Mouse (Mus musculus): ENCODE data around the gene Utp18. TPM values are rescaled to one million over a fixed set of nuclear protein-coding genes. Genes with fewer than 3 reads are reported as not detected.
"Not testable (repeated sequence)": the region's sequence is repeated elsewhere in the genome, so short reads cannot be mapped to it uniquely, and the experiment has no call there.

The Utp18 gene
- 10.4 and 12.1 TPM in 2 replicates for polyA plus RNA-seq (2015; fragmentation: Nextera tagmentation; extraction: Ambion mirVana)

GRCm38 (mm10) chr11:93885572-93886410, at the start of gene Utp18, which contains the start of gene Mbtd1:
Utp18 (minus strand) TSS chr11:93885766.
Mbtd1 (plus strand) TSS chr11:93885852.
- Histone ChIP-seq H3K4me2 (replicated peaks; ENCODE audit: low read depth, low read length) (peak within 1 kb of the TSS; percentile 91), H3K27ac (ENCODE audit: low read length) (peak within 1 kb of the TSS; percentile 97), H3K36me3 (ENCODE audit: insufficient read depth, low read length) (no peaks in the 10 kb centered on the region), H3K9ac (replicated peaks; ENCODE audit: low read depth) (peak within 1 kb of the TSS; percentile 97), H3K4me3 (ENCODE audit: low read depth, low read length) (peak within 1 kb of the TSS; percentile 98), H3K4me1 (ENCODE audit: insufficient read depth, low read depth, low read length) (peaks cover 9% of the 10 kb centered on the region; the same call in 1 of the 2 replicates), H3K9me3 (ENCODE audit: low read length) (no peaks in the 10 kb centered on the region), H3K27me3 (replicated peaks; ENCODE audit: insufficient read depth, low read length) (no peaks in the 10 kb centered on the region)
- DNase-seq (ENCODE audit: low spot score): peak; percentile 99
- no peak for TF ChIP-seq CTCF (IDR thresholded peaks at IDR 0.05)
- peak; percentile 66 for TF ChIP-seq EP300 (IDR thresholded peaks at IDR 0.05)
- peak; percentile 97 for ATAC-seq
- WGBS: 0% methylated on average over 52 of the region's 83 CpGs

GRCm38 (mm10) chr11:93929106-93929505, 43.5 kb upstream of the Utp18 start:
- peaks cover 7% of the 10 kb centered on the region; the same call in 1 of the 2 replicates for H3K36me3 ChIP-seq (ENCODE audit: insufficient read depth, low read length)
- TF ChIP-seq CTCF (IDR thresholded peaks at IDR 0.05) (peak; percentile 31; the same call in 1 of the 2 replicates), EP300 (IDR thresholded peaks at IDR 0.05) (no peak)
- ATAC-seq (no peak), DNase-seq (ENCODE audit: low spot score) (peak; percentile 9)
- no peak overlapping the region for H3K4me2 ChIP-seq (replicated peaks; ENCODE audit: low read depth, low read length)
- H3K27ac ChIP-seq (ENCODE audit: low read length): no peak overlapping the region
- no peaks in the 10 kb centered on the region for H3K27me3 ChIP-seq (replicated peaks; ENCODE audit: insufficient read depth, low read length)
- no peak overlapping the region for H3K9ac ChIP-seq (replicated peaks; ENCODE audit: low read depth)
- no peaks in the 10 kb centered on the region for H3K4me1 ChIP-seq (ENCODE audit: insufficient read depth, low read depth, low read length)
- no peak overlapping the region for H3K4me3 ChIP-seq (ENCODE audit: low read depth, low read length)
- no peaks in the 10 kb centered on the region for H3K9me3 ChIP-seq (ENCODE audit: low read length)

DNA sequence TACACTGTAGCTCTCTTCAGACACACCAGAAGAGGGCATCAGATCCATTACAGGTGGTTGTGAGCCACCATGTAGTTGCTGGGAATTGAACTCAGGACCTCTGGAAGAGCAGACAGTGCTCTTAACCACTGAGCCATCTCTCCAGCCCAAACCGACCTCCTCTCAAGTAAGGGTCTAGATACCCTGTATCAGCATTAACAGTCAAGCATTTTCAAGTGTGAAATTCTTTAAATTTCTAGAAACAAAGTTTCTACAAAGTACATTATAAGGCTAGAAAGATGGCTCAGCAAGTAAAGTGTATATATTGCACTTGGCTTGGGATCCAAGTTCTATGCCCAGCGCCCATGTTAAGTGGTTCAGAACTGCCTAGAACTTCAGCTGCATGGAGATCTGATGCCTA, 29.5 kb upstream of the Utp18 start:
- not testable (repeated sequence) for H3K9ac ChIP-seq (replicated peaks; ENCODE audit: low read depth); H3K4me2 ChIP-seq (replicated peaks; ENCODE audit: low read depth, low read length); H3K27me3 ChIP-seq (replicated peaks; ENCODE audit: insufficient read depth, low read length); ATAC-seq; DNase-seq (ENCODE audit: low spot score); H3K9me3 ChIP-seq (ENCODE audit: low read length); H3K4me3 ChIP-seq (ENCODE audit: low read depth, low read length); H3K27ac ChIP-seq (ENCODE audit: low read length); H3K4me1 ChIP-seq (ENCODE audit: insufficient read depth, low read depth, low read length)
- H3K36me3 ChIP-seq (ENCODE audit: insufficient read depth, low read length): peaks cover 29% of the 10 kb centered on the region
- 87% methylated on average over 2 of the region's 2 CpGs for WGBS

DNA sequence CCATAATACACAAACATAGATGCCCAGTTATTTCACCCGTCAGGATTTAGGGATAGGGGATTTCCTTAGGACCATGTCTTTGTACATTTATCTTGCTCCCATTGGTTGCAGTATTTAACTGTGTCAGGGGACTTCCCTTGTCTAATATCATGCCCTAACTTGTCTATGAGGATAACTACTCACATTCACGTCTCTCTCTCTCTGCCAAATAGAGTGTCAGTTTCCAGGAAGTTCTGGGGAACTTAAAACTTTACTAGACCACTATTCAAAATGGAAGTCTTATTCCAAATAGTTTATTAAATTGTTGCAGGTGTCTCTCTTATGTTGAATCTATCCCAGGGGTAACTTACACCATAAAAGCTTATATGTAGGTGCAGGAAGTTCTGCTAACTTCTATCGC, 26.0 kb upstream of the Utp18 start:
- Histone ChIP-seq H3K4me1 (ENCODE audit: insufficient read depth, low read depth, low read length) (no peaks in the 10 kb centered on the region), H3K27ac (ENCODE audit: low read length) (no peak overlapping the region), H3K27me3 (replicated peaks; ENCODE audit: insufficient read depth, low read length) (no peaks in the 10 kb centered on the region), H3K4me2 (replicated peaks; ENCODE audit: low read depth, low read length) (no peak overlapping the region), H3K9me3 (ENCODE audit: low read length) (no peaks in the 10 kb centered on the region), H3K9ac (replicated peaks; ENCODE audit: low read depth) (no peak overlapping the region), H3K36me3 (ENCODE audit: insufficient read depth, low read length) (peaks cover 30% of the 10 kb centered on the region), H3K4me3 (ENCODE audit: low read depth, low read length) (no peak overlapping the region)
- 92% methylated on average over 3 of the region's 3 CpGs for WGBS
- DNase-seq (ENCODE audit: low spot score) (no peak), ATAC-seq (no peak)
- no peak for TF ChIP-seq CTCF (IDR thresholded peaks at IDR 0.05)
- no peak for TF ChIP-seq EP300 (IDR thresholded peaks at IDR 0.05)

DNA sequence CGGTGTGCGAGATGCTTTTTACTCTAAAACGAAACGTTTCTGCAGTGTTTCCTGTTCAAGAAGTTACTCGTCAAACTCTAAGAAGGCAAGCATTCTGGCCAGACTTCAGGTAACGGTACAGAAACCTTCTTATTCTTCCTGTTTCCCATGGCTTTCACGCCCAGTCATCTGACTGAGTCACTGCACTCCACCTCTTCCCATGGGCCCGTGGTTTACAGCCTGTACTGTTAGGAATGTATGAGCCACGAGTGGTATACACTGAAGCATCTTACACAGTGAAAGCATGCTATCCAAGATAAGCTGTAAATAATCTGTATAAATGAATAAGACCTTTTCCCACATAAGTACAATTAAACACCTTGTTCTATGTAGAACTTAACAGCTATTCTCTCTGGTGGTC, 23.3 kb upstream of the Utp18 start:
- H3K27me3 ChIP-seq (replicated peaks; ENCODE audit: insufficient read depth, low read length): no peaks in the 10 kb centered on the region
- no peak overlapping the region for H3K9ac ChIP-seq (replicated peaks; ENCODE audit: low read depth)
- no peak overlapping the region for H3K4me3 ChIP-seq (ENCODE audit: low read depth, low read length)
- no peaks in the 10 kb centered on the region for H3K4me1 ChIP-seq (ENCODE audit: insufficient read depth, low read depth, low read length)
- no peak overlapping the region for H3K27ac ChIP-seq (ENCODE audit: low read length)
- H3K4me2 ChIP-seq (replicated peaks; ENCODE audit: low read depth, low read length): no peak overlapping the region
- no peaks in the 10 kb centered on the region for H3K9me3 ChIP-seq (ENCODE audit: low read length)
- peaks cover 18% of the 10 kb centered on the region for H3K36me3 ChIP-seq (ENCODE audit: insufficient read depth, low read length)
- DNase-seq (ENCODE audit: low spot score) (no peak), ATAC-seq (no peak)
- WGBS: 82% methylated on average over 9 of the region's 9 CpGs
- TF ChIP-seq EP300 (IDR thresholded peaks at IDR 0.05) (no peak), CTCF (IDR thresholded peaks at IDR 0.05) (no peak)

DNA sequence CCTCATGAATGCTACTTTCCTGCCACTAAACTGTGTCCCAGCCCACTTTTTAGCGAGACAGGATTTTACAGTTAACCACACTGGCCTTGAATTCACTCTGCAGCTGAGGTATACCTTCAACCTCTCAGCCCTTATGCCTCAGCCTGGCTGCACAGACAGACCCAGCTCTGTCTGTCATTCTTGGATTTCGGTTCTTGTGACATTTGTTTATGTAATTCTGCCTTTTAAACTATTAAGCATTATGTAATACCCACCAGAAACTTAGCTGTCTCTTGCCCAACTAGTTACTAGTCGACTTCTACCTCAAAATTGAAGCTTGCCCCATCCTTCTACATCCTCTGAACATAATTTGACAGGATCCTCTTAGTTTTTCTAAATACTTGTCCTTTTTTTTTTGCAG, 22.3 kb upstream of the Utp18 start:
- H3K36me3 ChIP-seq (ENCODE audit: insufficient read depth, low read length): peaks cover 13% of the 10 kb centered on the region; the same call in 1 of the 2 replicates
- WGBS: 73% methylated on average over 3 of the region's 3 CpGs
- H3K4me3 ChIP-seq (ENCODE audit: low read depth, low read length): no peak overlapping the region
- H3K27ac ChIP-seq (ENCODE audit: low read length): no peak overlapping the region
- ATAC-seq (no peak), DNase-seq (ENCODE audit: low spot score) (no peak)
- H3K9ac ChIP-seq (replicated peaks; ENCODE audit: low read depth): no peak overlapping the region
- no peaks in the 10 kb centered on the region for H3K27me3 ChIP-seq (replicated peaks; ENCODE audit: insufficient read depth, low read length)
- TF ChIP-seq EP300 (IDR thresholded peaks at IDR 0.05) (no peak), CTCF (IDR thresholded peaks at IDR 0.05) (no peak)
- H3K4me2 ChIP-seq (replicated peaks; ENCODE audit: low read depth, low read length): no peak overlapping the region
- H3K4me1 ChIP-seq (ENCODE audit: insufficient read depth, low read depth, low read length): no peaks in the 10 kb centered on the region
- no peaks in the 10 kb centered on the region for H3K9me3 ChIP-seq (ENCODE audit: low read length)

Data from lung, postnatal 0 days (tissue).